Mouse (Mus musculus): ENCODE measurements around the gene Tubb4b. TPM values are rescaled to one million over a fixed set of nuclear protein-coding genes. Genes with fewer than 3 reads are reported as not detected.
A peak's percentile ranks its signal among the peaks of the same experiment; 100 is the strongest.

Gene Tubb4b
- polyA plus RNA-seq, 1 experiment from 2014 or later: 600 TPM

DNA sequence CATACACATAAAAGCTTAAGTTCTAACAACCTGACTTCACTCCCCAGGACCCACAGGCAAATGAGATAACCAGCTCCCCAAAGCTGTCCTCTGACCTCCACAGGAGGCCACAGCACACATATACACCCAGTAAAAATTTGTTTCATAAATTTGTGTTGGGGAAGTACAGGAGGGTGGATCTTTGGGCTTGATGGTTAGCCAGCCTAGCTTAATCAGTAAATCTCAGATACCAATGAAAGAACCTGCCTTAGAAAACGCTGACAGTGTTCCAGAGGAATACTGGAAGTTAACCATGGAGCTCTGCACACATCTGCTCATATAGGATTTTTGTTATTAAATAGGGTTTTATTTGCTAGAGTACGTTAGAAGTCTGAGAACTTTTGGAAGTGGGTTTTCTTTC, 6.8 kb downstream of the Tubb4b start:
- Histone ChIP-seq H3K4me3 (replicated peaks) (no peak overlapping the region), H3K9ac (no peak overlapping the region), H3K36me3 (no peaks in the 10 kb centered on the region), H3K27ac (no peak overlapping the region), H3K27me3 (replicated peaks) (no peaks in the 10 kb centered on the region), H3K4me2 (replicated peaks) (no peak overlapping the region), H3K4me1 (replicated peaks) (0 out of 2 replicates have a peak, but pooled peaks cover 11% of the 10 kb centered on the region), H3K9me3 (no peaks in the 10 kb centered on the region)
- 55% methylated on average over 2 of the region's 2 CpGs for WGBS
- ATAC-seq: no peak

DNA sequence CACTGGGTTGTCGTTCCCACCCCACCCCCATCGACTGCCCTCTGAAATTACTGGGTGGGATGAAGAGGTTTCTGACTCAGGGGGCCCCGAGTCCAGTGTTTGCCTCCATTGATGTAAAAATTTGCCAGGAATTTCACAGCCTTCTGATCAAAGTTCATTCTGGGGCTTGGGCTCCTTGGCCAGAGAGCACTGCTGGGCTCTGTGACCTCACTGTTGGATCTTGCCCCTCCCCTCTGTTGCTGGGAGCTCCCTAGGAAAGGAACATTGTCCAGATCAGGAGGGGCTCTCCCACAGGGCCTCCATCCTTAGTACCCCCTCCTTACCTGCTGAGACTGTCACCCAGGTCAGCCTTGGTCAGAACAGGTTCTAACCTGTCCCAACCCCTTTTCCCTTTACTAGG, 10.1 kb downstream of the Tubb4b start, which contains the start of gene Stpg3:
Gene Stpg3, minus strand, starts transcription at position 194 of the 400 bp plus-strand sequence.
- H3K36me3 ChIP-seq: no peaks in the 10 kb centered on the region
- no peaks in the 10 kb centered on the region for H3K9me3 ChIP-seq
- H3K4me2 ChIP-seq (replicated peaks): no peak within 1 kb of the TSS
- no peak within 1 kb of the TSS for H3K27ac ChIP-seq
- H3K4me3 ChIP-seq (replicated peaks): no peak within 1 kb of the TSS
- peaks cover 18% of the 10 kb centered on the region for H3K4me1 ChIP-seq (replicated peaks)
- no peak for ATAC-seq
- no peaks in the 10 kb centered on the region for H3K27me3 ChIP-seq (replicated peaks)
- 63% methylated on average over 3 of the region's 3 CpGs for WGBS
- no peak within 1 kb of the TSS for H3K9ac ChIP-seq

DNA sequence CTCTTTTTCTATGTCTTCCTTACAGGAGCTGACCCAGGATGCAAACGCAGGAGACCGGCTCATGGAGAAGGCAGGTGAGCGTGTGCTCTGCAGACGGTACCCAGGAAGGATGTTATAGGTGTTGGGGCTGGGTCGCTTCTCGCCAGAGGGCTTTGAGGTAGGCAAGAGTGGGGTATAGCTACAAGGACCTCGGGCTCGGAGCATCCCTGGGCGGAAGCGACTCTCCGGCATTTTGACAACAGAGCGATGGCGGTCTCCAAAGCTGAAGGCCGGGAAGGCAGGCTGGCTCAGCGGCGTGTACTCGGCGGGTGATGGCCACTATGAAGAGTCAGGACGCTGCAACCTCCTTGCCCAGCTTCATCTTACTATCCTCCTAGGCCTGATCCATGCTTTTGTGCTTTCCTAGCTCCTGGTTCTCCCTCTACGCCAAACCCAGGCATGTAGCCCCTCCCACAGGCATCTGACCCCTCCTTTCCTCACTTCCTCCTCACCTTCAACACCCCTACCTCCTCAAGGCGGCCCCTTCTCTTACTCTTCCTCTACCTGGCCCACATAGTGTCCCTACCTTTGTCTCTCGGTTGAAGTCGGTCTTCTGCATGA, 11.1 kb downstream of the Tubb4b start:
- Histone ChIP-seq H3K27ac (no peak overlapping the region), H3K4me2 (replicated peaks) (no peak overlapping the region), H3K9me3 (no peaks in the 10 kb centered on the region), H3K9ac (no peak overlapping the region), H3K27me3 (replicated peaks) (no peaks in the 10 kb centered on the region), H3K36me3 (no peaks in the 10 kb centered on the region), H3K4me1 (replicated peaks) (peaks cover 18% of the 10 kb centered on the region), H3K4me3 (replicated peaks) (no peak overlapping the region)
- WGBS: 68% methylated on average over 23 of the region's 23 CpGs
- no peak for ATAC-seq

DNA sequence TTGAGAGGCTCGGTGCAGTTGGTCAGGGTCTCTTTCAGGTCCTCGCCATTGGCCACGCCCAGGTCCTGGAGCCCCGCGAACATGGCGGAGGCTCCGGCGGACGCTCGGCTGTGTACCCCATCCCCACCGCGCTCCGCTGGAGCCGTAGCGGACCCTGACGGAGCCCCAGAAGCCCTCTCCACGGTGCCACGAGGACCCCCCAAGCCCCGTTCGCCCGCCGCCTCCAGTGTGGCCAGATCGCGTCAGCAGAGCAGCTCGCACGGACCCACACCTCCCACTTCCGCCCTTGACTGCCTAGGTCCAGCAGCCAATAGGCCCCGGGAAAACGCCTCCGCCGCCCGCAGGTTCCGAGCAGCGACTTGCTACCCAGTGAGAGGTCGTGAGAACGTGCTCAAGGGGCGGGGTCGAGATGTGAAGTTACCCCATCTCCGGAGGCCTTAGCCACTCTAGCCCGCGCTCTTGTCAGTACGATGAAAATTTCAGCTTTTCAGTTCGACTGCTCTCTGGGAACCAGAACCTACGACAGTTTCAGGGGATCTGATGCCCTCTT, 13.3 kb downstream of the Tubb4b start, which contains the start of gene Nelfb:
Gene Nelfb, minus strand, starts transcription at position 369 of the 550 bp plus-strand sequence.
- peak; percentile 94 for ATAC-seq
- H3K27me3 ChIP-seq (replicated peaks): no peaks in the 10 kb centered on the region
- peak within 1 kb of the TSS; percentile 91 for H3K9ac ChIP-seq
- peaks cover 12% of the 10 kb centered on the region for H3K36me3 ChIP-seq
- peaks cover 18% of the 10 kb centered on the region for H3K4me1 ChIP-seq (replicated peaks)
- H3K4me3 ChIP-seq (replicated peaks): peak within 1 kb of the TSS; percentile 92
- H3K27ac ChIP-seq: peak within 1 kb of the TSS; percentile 95
- H3K9me3 ChIP-seq: no peaks in the 10 kb centered on the region
- H3K4me2 ChIP-seq (replicated peaks): peak within 1 kb of the TSS; percentile 77
- WGBS: under 1% methylated on average over 44 of the region's 44 CpGs

DNA sequence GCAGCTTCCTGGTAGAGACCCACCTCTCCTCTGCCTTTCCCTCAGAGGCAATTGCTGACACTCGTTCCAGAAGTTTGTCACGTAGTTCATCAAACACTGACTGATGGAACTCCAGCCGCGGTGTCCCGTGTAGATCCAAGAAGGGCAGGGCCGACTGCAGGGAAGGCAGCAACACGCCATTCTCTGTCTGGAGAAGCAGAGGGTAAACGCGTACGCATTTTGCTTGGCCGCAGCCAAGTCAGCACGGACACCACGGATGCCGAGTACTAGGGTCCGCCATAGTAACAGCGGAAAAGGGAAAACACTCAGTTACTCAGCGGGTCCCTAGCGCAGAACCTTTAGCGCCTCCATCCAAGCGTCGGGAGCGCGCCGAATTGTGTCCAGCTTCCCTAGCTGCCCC, 13.8 kb downstream of the Tubb4b start:
- Histone ChIP-seq H3K36me3 (peaks cover 17% of the 10 kb centered on the region), H3K27me3 (replicated peaks) (no peaks in the 10 kb centered on the region), H3K4me3 (replicated peaks) (peak overlapping the region; percentile 92), H3K9ac (peak overlapping the region; percentile 91), H3K9me3 (no peaks in the 10 kb centered on the region), H3K4me2 (replicated peaks) (peak overlapping the region; percentile 77), H3K4me1 (replicated peaks) (peaks cover 18% of the 10 kb centered on the region), H3K27ac (peak overlapping the region; percentile 95)
- ATAC-seq: peak; percentile 46
- WGBS: under 1% methylated on average over 24 of the region's 24 CpGs

DNA sequence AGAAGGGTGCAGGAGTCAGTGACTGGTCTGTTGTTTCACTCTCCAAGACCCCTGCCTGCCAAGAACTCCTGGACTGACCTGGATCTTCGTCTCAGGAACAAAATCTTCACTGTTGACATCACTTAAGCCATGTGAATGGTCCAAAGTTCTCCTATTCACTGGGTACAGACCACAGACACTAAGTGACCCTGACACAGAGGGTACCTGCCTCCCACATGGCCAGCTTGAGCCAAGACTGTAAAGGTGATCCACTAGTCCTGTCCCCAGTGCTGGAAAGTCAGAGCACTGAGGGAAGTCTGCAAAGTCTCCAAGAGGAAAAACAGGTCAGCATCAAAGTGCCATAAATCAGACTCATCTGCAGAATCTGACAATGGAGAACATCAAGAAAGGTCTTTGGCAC, 16.9 kb downstream of the Tubb4b start:
- Histone ChIP-seq H3K4me2 (replicated peaks) (no peak overlapping the region), H3K27me3 (replicated peaks) (no peaks in the 10 kb centered on the region), H3K36me3 (peaks cover 40% of the 10 kb centered on the region), H3K9me3 (no peaks in the 10 kb centered on the region), H3K4me1 (replicated peaks) (peaks cover 9% of the 10 kb centered on the region), H3K9ac (no peak overlapping the region), H3K4me3 (replicated peaks) (no peak overlapping the region), H3K27ac (no peak overlapping the region)
- 87% methylated on average over 1 of the region's 1 CpGs for WGBS
- no peak for ATAC-seq

DNA sequence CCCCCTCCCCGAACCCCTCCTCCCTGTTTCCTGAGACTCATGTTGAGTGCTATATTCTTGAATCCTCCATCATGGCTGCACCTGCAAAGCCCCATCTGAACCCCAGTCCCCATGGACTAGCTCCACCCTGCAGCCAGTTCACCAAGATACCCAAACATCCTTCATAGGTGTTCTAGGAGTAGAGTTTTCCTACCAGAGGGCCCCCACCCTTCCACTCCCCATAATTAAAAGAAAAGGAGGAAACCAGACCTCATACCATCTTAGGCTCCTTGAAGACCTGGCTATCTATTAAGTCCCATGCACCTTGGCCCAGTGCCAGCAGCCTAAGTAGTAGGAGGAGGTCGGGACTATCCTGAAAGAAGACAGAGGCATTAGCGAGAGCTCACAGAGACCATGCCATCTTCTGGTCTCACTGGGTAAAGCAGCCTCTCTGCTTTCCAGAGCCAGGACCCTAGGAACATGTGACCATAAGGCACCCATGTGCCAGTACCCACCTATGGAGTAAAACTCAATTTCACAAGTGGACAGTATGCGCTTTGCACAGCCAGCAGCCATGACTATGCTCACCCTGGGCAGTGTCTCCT, 20.8 kb downstream of the Tubb4b start:
- no peak overlapping the region for H3K9ac ChIP-seq
- no peak overlapping the region for H3K27ac ChIP-seq
- H3K27me3 ChIP-seq (replicated peaks): no peaks in the 10 kb centered on the region
- no peaks in the 10 kb centered on the region; the same call in none of the 2 replicates for H3K4me1 ChIP-seq (replicated peaks)
- H3K4me2 ChIP-seq (replicated peaks): no peak overlapping the region
- 0 out of 2 replicates have a peak, but pooled peaks have one; percentile 30 for ATAC-seq
- WGBS: 53% methylated on average over 4 of the region's 4 CpGs
- no peaks in the 10 kb centered on the region for H3K9me3 ChIP-seq
- H3K36me3 ChIP-seq: peaks cover 64% of the 10 kb centered on the region
- H3K4me3 ChIP-seq (replicated peaks): no peak overlapping the region

DNA sequence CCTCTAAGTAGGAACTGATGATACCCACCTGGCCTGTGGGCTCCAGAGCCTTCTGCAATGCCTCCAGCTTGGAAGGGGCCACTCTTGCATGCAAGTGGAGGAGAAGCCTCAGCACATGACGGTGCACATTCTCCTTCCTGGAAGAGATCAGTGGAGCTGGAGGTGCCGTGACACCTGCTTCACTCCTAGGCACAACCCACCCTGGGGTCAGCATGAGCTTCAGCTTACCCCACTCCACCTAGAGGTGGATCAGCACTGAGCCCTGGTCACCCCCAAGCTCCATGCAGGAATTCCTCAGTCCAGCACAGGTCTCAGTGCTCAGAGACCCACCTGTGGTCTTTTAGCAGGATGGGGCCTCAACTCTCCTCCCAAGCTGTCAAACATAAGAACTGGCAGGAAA, 23.9 kb downstream of the Tubb4b start:
- Histone ChIP-seq H3K9ac (no peak overlapping the region), H3K9me3 (no peaks in the 10 kb centered on the region), H3K4me1 (replicated peaks) (peaks cover 5% of the 10 kb centered on the region), H3K4me2 (replicated peaks) (no peak overlapping the region), H3K4me3 (replicated peaks) (no peak overlapping the region), H3K27me3 (replicated peaks) (no peaks in the 10 kb centered on the region), H3K36me3 (peaks cover 46% of the 10 kb centered on the region), H3K27ac (no peak overlapping the region)
- ATAC-seq: no peak
- WGBS: 96% methylated on average over 2 of the region's 2 CpGs

DNA sequence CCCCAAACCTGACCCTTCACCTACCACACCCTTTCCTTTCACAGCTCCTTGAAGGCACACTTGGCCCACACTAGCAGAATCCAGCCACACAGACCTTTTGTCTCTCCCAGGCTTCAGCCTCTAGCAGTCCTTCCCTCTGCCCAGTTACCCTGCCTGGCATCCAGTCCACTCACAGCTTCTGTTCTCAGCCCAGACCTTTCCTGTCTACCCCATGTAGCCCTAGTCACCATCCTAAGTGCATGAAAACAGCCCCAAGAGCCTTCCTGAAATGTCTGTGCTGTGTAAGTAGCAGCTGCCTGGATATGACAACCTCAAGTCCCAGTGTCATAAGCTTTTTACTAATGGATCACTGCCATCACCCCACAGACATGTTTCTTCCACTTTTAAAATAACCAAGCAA, 26.6 kb downstream of the Tubb4b start:
- H3K4me3 ChIP-seq (replicated peaks): no peak overlapping the region
- 0 out of 2 replicates have a peak, but pooled peaks cover 4% of the 10 kb centered on the region for H3K27me3 ChIP-seq (replicated peaks)
- H3K9ac ChIP-seq: no peak overlapping the region
- ATAC-seq: no peak
- H3K9me3 ChIP-seq: no peaks in the 10 kb centered on the region
- peak overlapping the region; percentile 6; the same call in 1 of the 2 replicates for H3K27ac ChIP-seq
- peaks cover 28% of the 10 kb centered on the region for H3K4me1 ChIP-seq (replicated peaks)
- H3K4me2 ChIP-seq (replicated peaks): no peak overlapping the region
- H3K36me3 ChIP-seq: peaks cover 27% of the 10 kb centered on the region

DNA sequence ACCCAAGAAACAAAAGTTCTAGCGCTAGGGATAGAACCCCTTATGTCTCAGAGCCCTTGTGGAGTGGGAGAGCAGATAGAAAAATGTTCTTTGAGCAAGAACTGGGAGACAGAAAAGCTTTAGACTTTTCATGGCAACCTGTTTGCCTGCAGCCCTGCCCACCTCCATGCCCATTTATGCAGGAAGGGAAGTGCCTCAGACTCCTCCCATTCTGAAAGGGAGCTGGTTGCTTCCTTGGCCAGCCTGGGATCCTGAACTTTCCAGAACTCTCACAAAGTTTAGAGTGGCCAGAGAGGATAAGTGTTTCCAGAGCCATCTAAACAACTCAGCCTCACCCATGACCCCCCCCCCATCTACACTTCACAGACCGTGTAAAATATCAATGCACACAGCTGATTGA, 27.3 kb downstream of the Tubb4b start:
- H3K4me1 ChIP-seq (replicated peaks): peaks cover 30% of the 10 kb centered on the region

DNA sequence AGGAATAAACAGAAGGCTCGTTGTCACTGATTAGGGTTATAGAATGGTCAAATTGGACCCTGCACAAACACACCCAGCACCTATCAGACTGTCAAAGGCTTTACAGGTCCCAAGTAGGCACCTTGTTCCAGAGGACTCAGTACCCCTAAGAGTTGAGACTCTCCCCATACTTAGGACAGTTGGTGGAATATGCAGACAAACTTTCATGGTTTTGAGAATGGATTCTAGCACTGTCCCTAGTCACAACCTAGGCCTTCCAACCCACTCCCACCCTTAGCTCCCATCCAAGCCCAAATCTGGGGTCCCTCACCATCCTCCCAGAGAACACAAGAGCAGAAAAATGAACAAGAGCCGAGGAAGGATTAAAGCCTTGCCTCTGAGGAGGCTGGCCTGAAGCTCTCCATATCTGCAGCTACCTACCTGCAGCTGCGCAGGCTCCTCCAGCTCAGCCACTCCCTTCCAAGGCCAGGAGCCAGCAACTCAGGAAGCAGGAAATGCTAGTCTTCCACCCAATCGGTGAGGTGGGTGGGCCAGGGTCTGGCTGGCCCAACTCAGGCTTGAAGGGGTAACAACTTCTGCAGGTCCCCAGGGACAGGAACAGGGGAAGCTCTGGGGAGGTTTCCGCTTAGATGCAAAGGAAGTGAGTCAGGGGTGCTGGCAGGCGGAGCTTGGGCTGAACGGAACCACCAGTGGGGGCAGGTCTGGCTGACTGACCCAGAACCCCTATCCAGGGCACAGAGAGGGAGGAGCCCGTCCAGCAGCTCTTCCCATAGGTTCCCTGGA, 28.1 kb downstream of the Tubb4b start, which contains the start of gene Tor4a:
Gene Tor4a, minus strand, starts transcription at position 715 of the 783 bp plus-strand sequence.
- 0 out of 2 replicates have a peak, but pooled peaks cover 4% of the 10 kb centered on the region for H3K27me3 ChIP-seq (replicated peaks)
- H3K9ac ChIP-seq: peak within 1 kb of the TSS; percentile 51
- peak within 1 kb of the TSS; percentile 87 for H3K27ac ChIP-seq
- H3K4me1 ChIP-seq (replicated peaks): peaks cover 30% of the 10 kb centered on the region
- H3K4me2 ChIP-seq (replicated peaks): peak within 1 kb of the TSS; percentile 65
- peaks cover 18% of the 10 kb centered on the region for H3K36me3 ChIP-seq
- no peaks in the 10 kb centered on the region for H3K9me3 ChIP-seq
- 9% methylated on average over 8 of the region's 8 CpGs for WGBS
- H3K4me3 ChIP-seq (replicated peaks): peak within 1 kb of the TSS; percentile 40
- peak; percentile 85 for ATAC-seq

More for the DNA sequence above, 27.3 kb downstream of the Tubb4b start:
- Histone ChIP-seq H3K27ac (peak overlapping the region; percentile 87), H3K27me3 (replicated peaks) (0 out of 2 replicates have a peak, but pooled peaks cover 4% of the 10 kb centered on the region), H3K4me3 (replicated peaks) (0 out of 2 replicates have a peak overlapping the region, but pooled peaks have one; percentile 40), H3K36me3 (peaks cover 21% of the 10 kb centered on the region), H3K4me2 (replicated peaks) (peak overlapping the region; percentile 65), H3K9me3 (no peaks in the 10 kb centered on the region), H3K9ac (no peak overlapping the region; the same call in 1 of the 2 replicates)
- WGBS: 25% methylated on average over 2 of the region's 2 CpGs
- no peak for ATAC-seq

Data from intestine, embryonic 15.5 days (tissue).